Mouse (Mus musculus) stomach, embryonic 15.5 days (tissue): ENCODE measurements at regions not wholly inside any gene's neighbourhood (a gene's known extent, or its start where the extent isn't known, plus 50 kb on each side); places are given as distances from the start of the nearest gene placed in this dataset.

Source experiments
- ATAC-seq: fragments of 200-750 bp; cut with Nextera tagmentation; 2 replicates; pipeline ENCODE4 v1.8.0; 2017; ENCODE audit warnings: low read depth, moderate number of reproducible peaks, moderate TSS enrichment; ENCODE audit not compliant: insufficient read depth, low FRiP score
- H3K27ac ChIP-seq: fragments of 300-500 bp; sonication (generic); 2 replicates; pipeline ENCODE4 v1.5.1; 2015; ENCODE audit warnings: mild to moderate bottlenecking, inconsistent platforms
- H3K27me3 ChIP-seq: fragments of 300-500 bp; sonication (generic); replicated peaks from 2 replicates; pipeline ENCODE4 v1.6.1; 2015; ENCODE audit warnings: inconsistent platforms
- H3K36me3 ChIP-seq: fragments of 300-500 bp; sonication (generic); 2 replicates; pipeline ENCODE4 v1.6.1; 2015; ENCODE audit warnings: inconsistent platforms
- H3K4me1 ChIP-seq: fragments of 300-500 bp; sonication (generic); 2 replicates; pipeline ENCODE4 v1.6.1; 2015; ENCODE audit warnings: inconsistent platforms
- H3K4me2 ChIP-seq: fragments of 300-500 bp; sonication (generic); 2 replicates; pipeline ENCODE4 v1.6.1; 2015; ENCODE audit warnings: mild to moderate bottlenecking, inconsistent platforms
- H3K4me3 ChIP-seq: fragments of 300-500 bp; sonication (generic); replicated peaks from 2 replicates; pipeline ENCODE4 v1.5.1; 2015; ENCODE audit warnings: inconsistent platforms
- H3K9ac ChIP-seq: fragments of 300-500 bp; sonication (generic); 2 replicates; pipeline ENCODE4 v1.6.1; 2015; ENCODE audit warnings: inconsistent platforms
- H3K9me3 ChIP-seq: fragments of 300-500 bp; sonication (generic); 2 replicates; pipeline ENCODE4 v1.6.1; 2016; ENCODE audit warnings: inconsistent platforms
- WGBS: fragments of 180-500 bp; shearing (Covaris S2); methylation state at CpG from one replicate; pipeline ENCODE4 v1.1.7; 2015; 5-methylcytosine and 5-hydroxymethylcytosine counted together

DNA sequence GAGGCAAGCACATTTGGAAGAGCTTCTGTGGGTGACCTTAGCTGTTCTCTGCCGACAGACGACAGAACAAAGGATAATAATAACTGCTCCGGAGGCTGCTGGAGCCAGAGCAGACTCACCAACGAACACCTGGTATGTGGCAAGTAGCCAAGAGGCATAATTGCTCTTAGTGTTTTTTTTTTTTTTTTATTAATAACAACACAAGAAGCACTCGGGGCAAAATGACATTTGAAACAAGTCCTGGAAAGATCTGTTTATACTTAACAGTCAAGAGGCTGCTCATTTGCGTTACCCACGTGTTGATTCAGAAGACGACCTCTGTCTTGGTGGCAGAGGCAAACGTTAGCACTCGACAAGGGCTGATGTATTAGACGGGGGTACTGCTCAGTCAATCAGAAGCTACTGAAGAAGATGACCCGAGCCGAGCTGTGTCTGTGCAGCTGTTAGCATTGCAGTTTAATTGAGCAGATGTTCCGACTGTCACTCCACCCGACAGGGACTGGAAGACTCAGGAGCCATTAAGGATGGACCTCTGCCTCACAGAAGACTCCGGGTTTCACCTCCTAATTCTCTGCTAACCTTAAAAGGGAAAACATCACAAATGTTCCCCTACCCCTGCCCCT, 137.8 kb upstream of the Mdm1 start:
- H3K9ac ChIP-seq: no peak overlapping the region
- no peaks in the 10 kb centered on the region for H3K36me3 ChIP-seq
- ATAC-seq: no peak
- no peaks in the 10 kb centered on the region for H3K9me3 ChIP-seq
- H3K27me3 ChIP-seq: no peaks in the 10 kb centered on the region
- H3K27ac ChIP-seq: no peak overlapping the region
- 20% methylated on average over 16 of the region's 16 CpGs for WGBS
- H3K4me1 ChIP-seq: no peaks in the 10 kb centered on the region
- H3K4me2 ChIP-seq: no peak overlapping the region
- no peak overlapping the region for H3K4me3 ChIP-seq

DNA sequence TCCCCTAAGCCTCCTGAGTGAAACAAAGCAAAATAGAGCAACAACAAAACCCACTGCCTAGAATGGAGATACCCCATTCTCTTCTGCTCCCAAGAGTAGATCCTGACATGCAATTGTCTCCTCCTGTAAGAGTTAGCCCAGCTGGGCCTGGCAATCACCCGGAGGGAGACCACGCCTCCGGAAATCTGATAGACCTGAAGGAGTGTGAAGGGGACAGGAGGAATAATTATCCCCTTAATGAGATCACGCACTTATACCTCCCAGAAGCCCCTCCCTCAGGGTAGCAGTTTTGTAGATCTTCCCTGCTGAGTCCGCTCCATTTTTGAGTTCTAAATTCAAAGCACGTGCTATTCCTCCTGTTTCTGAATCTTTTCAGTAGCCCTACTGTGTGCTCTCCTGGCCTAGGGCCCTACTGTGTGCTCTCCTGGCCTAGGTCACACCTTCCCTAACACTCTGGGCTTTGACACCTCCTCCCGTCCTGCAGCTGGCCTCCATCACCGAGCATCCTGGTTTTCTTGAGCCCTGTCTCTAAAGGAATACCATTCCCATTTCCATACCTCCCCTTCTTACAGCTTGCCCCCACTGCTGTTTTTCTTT, 137.2 kb upstream of the Mdm1 start:
- H3K4me2 ChIP-seq: no peak overlapping the region
- H3K27ac ChIP-seq: no peak overlapping the region
- H3K27me3 ChIP-seq: no peaks in the 10 kb centered on the region
- no peak for ATAC-seq
- H3K9ac ChIP-seq: no peak overlapping the region
- no peaks in the 10 kb centered on the region for H3K9me3 ChIP-seq
- no peaks in the 10 kb centered on the region for H3K36me3 ChIP-seq
- 46% methylated on average over 8 of the region's 8 CpGs for WGBS
- no peaks in the 10 kb centered on the region for H3K4me1 ChIP-seq
- no peak overlapping the region for H3K4me3 ChIP-seq

DNA sequence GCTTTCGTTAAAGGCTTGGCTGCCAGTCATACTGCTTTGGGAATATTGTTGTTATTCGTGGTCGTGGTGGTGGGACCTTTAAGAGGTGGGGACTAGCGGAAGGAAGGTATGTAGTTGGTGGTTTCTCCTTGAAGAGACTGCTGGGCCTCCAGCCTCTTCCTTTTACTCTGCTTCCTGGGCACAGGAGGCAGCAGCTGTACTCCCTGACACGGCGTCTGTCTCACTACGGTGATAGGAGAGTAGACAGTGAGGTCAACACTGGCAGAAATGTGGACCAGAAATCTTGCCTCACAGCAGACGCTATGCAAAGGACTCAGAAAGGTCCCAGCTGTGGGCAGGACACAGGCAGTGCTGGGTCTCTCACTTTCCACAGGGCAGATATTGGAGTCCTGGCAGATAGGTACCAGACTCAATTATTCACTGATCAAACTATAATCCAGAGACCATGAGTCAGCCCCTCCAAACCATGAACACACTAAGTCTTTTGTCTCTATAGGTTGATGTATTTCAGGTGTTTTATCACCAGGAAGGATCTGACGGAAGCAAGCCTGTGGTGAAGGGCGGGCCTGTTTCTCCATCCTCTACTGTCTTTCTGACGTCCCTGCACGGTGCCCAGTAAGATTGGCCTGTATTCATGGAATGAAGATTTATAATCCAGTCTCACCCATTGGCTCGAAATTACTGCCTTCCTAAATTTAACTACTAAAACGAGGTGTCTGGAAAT, 134.6 kb upstream of the Mdm1 start:
- 61% methylated on average over 14 of the region's 14 CpGs for WGBS
- H3K4me1 ChIP-seq: no peaks in the 10 kb centered on the region
- no peak overlapping the region for H3K27ac ChIP-seq
- no peak overlapping the region for H3K9ac ChIP-seq
- H3K4me2 ChIP-seq: no peak overlapping the region
- no peaks in the 10 kb centered on the region for H3K9me3 ChIP-seq
- H3K36me3 ChIP-seq: no peaks in the 10 kb centered on the region
- no peaks in the 10 kb centered on the region for H3K27me3 ChIP-seq
- no peak overlapping the region for H3K4me3 ChIP-seq
- no peak for ATAC-seq

DNA sequence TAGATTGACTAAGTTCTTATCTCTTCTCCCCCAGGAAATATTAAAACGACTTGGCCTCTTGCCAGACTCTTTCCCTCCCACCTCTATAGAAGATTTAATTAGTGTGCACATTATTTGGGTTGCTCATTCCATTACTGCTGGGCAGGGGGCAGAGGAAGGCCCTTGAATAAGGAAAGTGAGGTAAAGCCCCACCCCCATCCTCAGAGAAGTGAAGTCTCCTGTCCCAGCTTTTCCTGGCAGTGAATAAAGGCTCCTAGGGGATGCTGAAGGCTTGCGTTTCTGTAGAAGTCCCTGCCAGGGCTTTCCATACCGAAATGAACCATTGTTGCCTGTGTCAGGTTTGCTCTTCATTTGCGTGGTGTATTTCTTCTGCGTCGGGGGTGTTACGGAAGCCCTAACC, 133.8 kb upstream of the Mdm1 start:
- Histone ChIP-seq H3K4me1 (no peaks in the 10 kb centered on the region), H3K4me3 (no peak overlapping the region), H3K4me2 (no peak overlapping the region), H3K27me3 (no peaks in the 10 kb centered on the region), H3K9ac (no peak overlapping the region), H3K9me3 (no peaks in the 10 kb centered on the region), H3K36me3 (no peaks in the 10 kb centered on the region), H3K27ac (no peak overlapping the region)
- 83% methylated on average over 7 of the region's 7 CpGs for WGBS
- ATAC-seq: no peak

DNA sequence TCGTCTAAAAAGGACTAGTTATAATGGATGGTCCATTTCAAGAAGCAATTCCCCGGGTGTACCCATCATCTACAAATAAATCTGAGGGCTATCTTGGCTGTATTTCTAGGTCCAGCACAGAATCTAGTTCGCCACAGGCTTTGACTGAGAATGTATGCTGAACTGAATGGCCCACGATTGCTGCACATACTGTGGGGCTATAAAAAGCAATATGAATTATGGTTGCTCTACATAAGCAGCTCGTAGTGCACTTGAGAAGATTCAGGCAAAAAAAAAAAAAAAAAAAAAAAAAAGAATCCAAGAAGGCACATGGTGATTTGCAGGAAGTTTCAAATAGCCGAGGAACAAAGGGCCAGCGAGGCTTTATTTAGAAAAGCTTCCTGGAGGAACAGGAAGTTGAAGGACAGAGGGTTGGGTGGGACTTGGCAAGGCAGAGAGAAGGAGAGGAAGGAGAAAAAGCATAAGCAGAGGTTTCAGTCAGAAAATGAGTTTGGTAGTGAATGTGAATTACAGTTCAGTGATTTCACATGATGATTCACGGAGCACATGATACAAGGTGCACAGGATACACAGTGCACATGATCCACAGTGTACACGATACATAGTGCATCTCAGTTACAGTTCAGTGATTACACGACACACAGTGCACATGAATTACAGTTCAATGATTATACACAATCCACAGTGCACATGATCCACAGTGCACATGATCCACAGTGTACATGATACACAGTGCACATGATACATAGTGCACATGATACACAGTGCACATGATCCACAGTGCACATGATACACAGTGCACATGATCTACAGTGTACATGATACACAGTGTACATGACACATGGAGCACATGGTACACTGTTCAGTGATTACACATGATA, 129.7 kb upstream of the Mdm1 start:
- no peak overlapping the region for H3K27ac ChIP-seq
- H3K4me3 ChIP-seq: no peak overlapping the region
- no peaks in the 10 kb centered on the region for H3K36me3 ChIP-seq
- H3K9ac ChIP-seq: no peak overlapping the region
- H3K4me1 ChIP-seq: no peaks in the 10 kb centered on the region
- no peaks in the 10 kb centered on the region for H3K9me3 ChIP-seq
- 65% methylated on average over 10 of the region's 10 CpGs for WGBS
- no peak overlapping the region for H3K4me2 ChIP-seq
- H3K27me3 ChIP-seq: no peaks in the 10 kb centered on the region
- no peak for ATAC-seq

DNA sequence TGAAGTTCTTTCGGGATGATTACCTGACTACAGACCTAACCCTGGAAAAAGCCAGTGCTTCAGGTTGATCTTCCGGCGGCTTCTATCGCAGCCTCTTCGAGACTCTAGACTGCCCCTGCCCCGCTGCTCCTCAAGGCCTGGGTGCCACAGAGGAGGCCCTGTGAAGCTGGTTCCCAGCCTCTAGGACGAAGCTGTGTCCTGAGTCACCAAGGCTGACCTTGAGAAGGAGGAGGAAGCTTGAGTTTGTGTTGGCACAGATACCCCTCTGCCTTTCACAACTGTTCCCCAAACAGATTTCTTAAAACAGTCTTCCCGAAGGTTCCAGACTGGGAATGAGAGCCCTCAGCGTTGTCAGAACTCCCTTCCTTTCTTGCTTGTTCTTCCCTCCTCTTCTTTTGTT, 112.8 kb upstream of the Mdm1 start:
- H3K4me2 ChIP-seq: no peak overlapping the region
- no peaks in the 10 kb centered on the region for H3K9me3 ChIP-seq
- no peak overlapping the region for H3K9ac ChIP-seq
- no peaks in the 10 kb centered on the region for H3K36me3 ChIP-seq
- H3K4me3 ChIP-seq: no peak overlapping the region
- no peaks in the 10 kb centered on the region for H3K27me3 ChIP-seq
- no peak for ATAC-seq
- no peak overlapping the region for H3K27ac ChIP-seq
- no peaks in the 10 kb centered on the region for H3K4me1 ChIP-seq
- 85% methylated on average over 9 of the region's 9 CpGs for WGBS

DNA sequence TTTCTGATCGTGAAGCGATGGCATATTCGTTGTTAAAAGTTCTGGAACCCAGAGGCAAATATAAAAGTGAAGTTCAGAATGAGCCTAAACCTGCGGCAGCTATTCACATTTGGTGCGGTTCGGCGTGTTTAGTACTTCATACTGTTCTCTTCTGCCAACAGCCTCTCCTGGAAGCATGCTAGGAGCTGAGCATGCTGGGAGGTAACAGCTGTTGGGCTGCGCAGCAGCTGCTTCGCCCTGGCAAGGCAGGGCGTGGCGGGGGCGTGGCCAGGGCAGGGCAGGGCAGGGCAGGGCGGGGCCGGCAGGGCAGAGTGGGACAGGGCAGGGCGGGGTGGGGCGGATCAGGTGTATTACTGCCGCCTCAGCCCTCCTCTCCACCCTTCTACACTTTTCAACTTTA, 107.2 kb upstream of the Mdm1 start:
- H3K4me3 ChIP-seq: no peak overlapping the region
- WGBS: 71% methylated on average over 17 of the region's 17 CpGs
- H3K4me2 ChIP-seq: no peak overlapping the region

DNA sequence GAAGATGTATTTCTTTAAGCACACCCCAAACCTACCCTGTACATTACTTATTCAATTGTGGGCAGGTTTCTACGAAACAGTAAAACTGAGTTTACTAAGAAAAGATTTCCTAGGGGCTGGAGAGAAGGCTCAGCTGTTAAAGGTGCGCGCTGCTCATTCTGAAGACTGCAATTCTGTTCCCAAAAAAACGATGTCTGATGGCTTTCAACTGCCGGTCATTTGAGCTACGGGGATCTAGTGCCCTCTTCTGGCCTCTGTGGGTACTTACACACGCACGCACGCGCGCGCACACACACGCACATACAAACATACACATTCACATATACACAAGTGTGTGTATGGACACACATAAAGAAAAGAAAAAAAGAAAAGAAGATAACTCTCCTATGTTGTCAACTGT, 106.6 kb upstream of the Mdm1 start:
- Histone ChIP-seq H3K4me3 (no peak overlapping the region), H3K9ac (no peak overlapping the region), H3K4me1 (no peaks in the 10 kb centered on the region), H3K9me3 (no peaks in the 10 kb centered on the region), H3K36me3 (no peaks in the 10 kb centered on the region), H3K27ac (no peak overlapping the region), H3K4me2 (no peak overlapping the region), H3K27me3 (no peaks in the 10 kb centered on the region)
- 81% methylated on average over 13 of the region's 13 CpGs for WGBS
- ATAC-seq: no peak

More for the DNA sequence above, 107.2 kb upstream of the Mdm1 start:
- H3K27ac ChIP-seq: no peak overlapping the region
- H3K9ac ChIP-seq: no peak overlapping the region
- no peak for ATAC-seq
- H3K27me3 ChIP-seq: no peaks in the 10 kb centered on the region
- no peaks in the 10 kb centered on the region for H3K36me3 ChIP-seq
- H3K4me1 ChIP-seq: no peaks in the 10 kb centered on the region
- no peaks in the 10 kb centered on the region for H3K9me3 ChIP-seq

DNA sequence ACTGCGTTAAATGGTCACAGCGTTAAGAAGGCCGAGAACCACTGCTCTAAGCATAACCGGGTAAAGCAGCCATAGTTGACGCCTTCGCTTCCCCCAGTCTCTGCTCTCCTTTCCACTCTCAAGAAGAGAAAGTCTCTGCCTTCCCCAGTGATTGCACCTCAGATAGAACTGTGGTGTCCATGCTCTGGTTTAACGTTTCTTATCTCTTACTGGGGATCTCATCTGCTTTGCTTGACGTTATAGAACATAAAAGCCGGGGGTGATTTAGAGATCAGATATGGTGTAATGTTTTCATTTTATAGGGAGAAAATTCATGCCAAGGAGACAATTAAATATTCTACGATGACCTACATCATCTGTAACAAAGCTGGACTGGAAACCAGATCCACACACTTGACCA, 103.1 kb upstream of the Mdm1 start:
- Histone ChIP-seq H3K4me1 (no peaks in the 10 kb centered on the region), H3K36me3 (no peaks in the 10 kb centered on the region), H3K27ac (no peak overlapping the region), H3K4me2 (no peak overlapping the region), H3K9ac (no peak overlapping the region), H3K27me3 (no peaks in the 10 kb centered on the region), H3K9me3 (no peaks in the 10 kb centered on the region), H3K4me3 (no peak overlapping the region)
- no peak for ATAC-seq
- 91% methylated on average over 10 of the region's 10 CpGs for WGBS

DNA sequence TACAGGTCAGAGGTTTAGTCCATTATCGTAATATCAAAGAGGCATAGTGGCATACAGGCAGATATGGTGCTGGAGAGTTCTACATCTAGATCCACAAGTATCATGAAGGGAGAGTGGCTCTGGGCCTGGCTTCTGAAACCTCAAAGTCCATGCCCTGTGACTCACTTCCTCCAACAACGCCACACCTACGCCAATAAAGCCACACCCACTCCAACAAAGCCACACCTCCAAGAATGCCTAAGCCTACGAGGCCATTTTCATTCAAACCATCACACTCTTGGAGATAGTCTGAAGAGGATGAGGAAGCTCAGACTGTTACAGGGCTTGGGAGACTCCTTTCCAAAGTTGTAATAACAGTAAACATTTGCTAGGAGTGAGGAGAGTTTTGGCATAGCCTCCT, 102.6 kb upstream of the Mdm1 start:
- no peak overlapping the region for H3K9ac ChIP-seq
- H3K36me3 ChIP-seq: no peaks in the 10 kb centered on the region
- H3K27ac ChIP-seq: no peak overlapping the region
- no peak overlapping the region for H3K4me2 ChIP-seq
- no peaks in the 10 kb centered on the region for H3K27me3 ChIP-seq
- H3K4me3 ChIP-seq: no peak overlapping the region
- no peaks in the 10 kb centered on the region for H3K4me1 ChIP-seq
- 79% methylated on average over 4 of the region's 4 CpGs for WGBS
- no peak for ATAC-seq
- no peaks in the 10 kb centered on the region for H3K9me3 ChIP-seq

DNA sequence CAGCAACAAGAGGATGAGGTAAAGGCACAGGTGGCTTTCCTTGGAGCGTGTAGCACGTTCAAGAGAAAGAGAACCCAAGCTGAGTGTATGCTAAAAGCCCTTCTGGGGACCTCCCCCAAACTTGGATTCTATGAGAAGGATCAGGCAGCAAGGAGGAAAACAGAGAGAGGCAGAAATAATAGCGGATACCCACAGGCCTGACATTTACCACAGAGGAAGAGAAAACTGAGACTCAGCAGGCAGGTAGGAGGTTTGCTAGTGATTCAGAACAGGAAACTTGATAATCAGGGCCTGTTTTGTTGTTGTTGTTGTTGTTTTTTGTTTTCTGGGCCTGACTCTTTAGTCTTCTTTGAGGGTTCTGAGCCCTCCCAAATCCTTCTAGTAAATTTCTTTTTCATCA, 100.5 kb upstream of the Mdm1 start:
- 89% methylated on average over 3 of the region's 3 CpGs for WGBS
- ATAC-seq: no peak

DNA sequence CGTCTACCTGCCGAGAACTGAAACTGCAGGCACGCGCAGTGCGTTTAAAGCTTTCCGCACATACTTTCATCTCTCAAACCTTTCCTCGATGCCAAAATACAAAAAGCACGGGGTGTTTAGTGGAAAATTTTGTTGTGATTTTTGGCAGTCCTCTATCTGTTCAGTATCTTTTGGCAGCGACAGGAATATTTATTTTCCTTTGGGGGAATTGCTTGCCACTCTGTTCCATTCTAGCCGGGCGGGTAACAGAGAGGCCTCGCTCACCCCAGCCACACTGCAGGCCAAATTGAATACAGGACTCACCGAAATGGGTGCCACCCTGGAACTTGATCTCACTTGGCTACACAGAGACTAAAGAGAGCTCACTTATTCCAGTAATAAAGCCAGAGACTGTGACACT, 97.8 kb upstream of the Mdm1 start:
- Histone ChIP-seq H3K27me3 (no peaks in the 10 kb centered on the region), H3K4me1 (no peaks in the 10 kb centered on the region), H3K27ac (no peak overlapping the region), H3K36me3 (no peaks in the 10 kb centered on the region), H3K4me3 (no peak overlapping the region), H3K4me2 (no peak overlapping the region), H3K9ac (no peak overlapping the region), H3K9me3 (no peaks in the 10 kb centered on the region)
- ATAC-seq: no peak
- WGBS: 64% methylated on average over 13 of the region's 13 CpGs

More for the DNA sequence above, 100.5 kb upstream of the Mdm1 start:
- H3K4me3 ChIP-seq: no peak overlapping the region
- H3K27me3 ChIP-seq: no peaks in the 10 kb centered on the region
- no peaks in the 10 kb centered on the region for H3K4me1 ChIP-seq
- H3K4me2 ChIP-seq: no peak overlapping the region
- no peaks in the 10 kb centered on the region for H3K9me3 ChIP-seq
- no peaks in the 10 kb centered on the region for H3K36me3 ChIP-seq
- no peak overlapping the region for H3K9ac ChIP-seq
- no peak overlapping the region for H3K27ac ChIP-seq
